Mouse (Mus musculus) embryo, embryonic 10.5 days (tissue): ENCODE data around the gene Ptprd.
A peak's percentile ranks its signal among the peaks of the same experiment; 100 is the strongest.

Experiments used
- DNase-seq: peaks from one replicate; pipeline ENCODE4 v3.0.0-alpha.2; 2015; ENCODE audit warnings: low spot score

Gene Ptprd

DNA sequence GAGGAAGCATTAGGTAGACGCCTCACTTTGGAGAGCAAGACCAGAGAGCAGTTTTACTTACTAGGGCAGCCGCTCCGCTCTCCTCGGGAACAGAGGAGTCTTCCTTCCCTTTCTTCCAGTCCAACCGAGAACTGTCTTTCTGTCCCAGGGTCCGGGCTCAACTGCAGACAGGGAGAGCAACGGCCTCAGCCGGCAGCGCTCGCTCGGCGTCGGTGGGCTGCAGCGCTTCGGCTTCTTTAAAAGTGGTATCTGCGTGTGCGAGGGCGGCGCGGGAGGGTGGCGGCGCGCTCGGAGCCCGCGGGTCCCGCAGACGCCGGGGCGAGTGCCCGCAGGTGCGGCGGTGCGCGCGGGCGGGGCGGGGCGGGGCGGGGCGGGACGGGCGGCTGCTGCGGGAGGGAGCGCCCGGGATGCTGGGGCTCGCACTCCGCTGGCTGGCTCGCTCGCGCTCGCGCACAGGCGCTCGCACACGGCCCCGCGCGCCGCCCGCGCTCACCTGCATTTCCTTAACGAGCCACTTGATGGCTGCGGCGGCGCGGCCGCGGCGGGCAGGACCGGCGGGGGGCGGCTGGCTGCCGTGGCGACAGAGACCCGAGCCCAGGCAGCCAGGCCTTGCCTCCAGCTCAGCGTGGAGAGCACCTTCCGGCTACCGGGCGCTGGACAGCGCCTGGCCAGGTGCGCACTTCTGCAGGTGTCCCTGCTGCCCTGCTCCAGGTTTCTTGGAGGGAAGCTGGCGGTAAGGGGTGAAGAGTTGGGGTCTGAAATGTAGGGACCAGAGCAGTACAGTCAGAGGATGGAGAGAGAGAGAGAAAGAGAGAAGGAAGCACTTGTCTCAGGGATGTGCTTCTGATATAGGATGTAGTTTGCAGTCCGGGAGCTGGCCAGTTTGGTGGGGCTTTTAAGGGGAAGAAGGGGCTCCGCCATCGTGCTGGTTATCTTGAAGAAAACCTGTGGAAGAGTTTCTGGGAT lies at the start of gene Ptprd:
Gene Ptprd (minus strand): TSS at position 433 of the 966 bp plus-strand sequence.
- DNase-seq: peak; percentile 67

DNA sequence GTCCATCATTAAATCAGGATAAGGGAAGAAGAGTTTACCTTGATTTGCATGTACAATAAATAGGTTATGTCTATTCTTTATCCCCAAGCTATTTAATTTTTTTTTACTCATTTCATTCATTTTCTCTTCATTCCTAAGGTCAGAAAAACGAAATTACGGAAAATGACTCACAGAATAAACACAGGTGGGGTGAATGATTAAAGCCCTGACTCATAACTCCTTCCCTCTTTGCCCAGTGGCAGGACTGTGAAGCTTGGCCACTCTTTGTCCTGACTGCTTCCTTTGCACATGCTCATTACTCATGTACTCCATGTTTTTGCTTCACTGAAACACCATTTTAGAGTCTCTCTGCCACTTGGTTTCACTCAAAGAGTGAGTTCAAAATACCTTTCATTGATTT lies 24.1 kb upstream of the Ptprd start:
- no peak for DNase-seq

DNA sequence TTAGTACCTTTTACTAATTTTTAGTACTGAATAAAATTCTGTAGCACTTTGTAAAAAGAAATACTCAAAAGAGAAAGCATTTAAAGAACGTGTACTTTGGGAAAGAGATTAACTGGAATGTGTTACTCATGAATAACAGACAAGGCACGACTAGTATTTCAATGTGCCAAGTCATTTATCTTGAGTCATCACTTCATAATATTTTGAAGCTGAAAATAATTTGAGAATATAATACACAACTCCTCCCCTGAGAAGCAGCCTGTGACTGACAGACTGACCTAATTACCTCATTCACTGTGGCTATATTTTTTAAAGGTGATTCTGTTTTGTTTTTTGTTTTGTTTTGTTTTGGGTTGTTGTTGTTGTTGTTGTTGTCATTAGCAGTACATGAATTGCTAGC lies 23.6 kb upstream of the Ptprd start:
- no peak for DNase-seq

DNA sequence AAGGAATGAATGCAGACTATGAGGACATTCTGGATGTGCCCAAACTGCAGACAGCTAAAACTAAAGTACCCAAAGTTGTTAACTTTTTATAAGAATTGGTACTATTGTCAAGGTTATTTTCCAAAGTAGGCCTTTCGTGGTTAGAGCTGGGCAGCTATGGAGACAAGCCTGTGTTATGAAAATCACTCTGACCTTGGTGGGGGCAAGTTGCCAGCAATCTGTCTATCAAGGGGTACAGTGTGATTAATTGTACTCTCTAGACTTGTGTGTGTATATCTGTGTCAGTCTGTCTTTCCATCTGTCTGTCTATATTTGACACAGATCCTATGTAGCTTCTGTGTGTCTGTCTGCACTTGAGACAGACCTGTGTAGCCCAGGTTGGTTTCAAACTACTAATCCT lies 22.9 kb upstream of the Ptprd start:
- DNase-seq: no peak

DNA sequence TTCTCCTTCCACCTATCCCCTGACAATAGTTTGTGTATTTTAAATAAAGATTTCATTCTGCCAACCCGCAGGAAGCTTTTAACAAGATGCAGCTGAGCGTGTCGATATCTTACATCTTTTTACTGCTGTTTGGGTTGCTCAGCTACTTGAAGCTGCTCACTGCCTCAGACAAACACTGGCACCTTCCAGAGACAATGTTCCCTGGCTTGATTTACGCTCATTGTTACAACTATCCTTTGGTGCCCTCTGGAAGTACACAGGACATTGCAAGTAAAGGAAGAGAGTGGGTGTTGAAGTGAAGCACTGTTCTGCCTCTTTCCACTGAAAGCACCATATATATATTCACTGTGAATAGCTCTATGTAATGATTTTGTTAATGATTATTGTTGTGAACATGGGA lies 2.2 kb upstream of the Ptprd start:
- no peak for DNase-seq

DNA sequence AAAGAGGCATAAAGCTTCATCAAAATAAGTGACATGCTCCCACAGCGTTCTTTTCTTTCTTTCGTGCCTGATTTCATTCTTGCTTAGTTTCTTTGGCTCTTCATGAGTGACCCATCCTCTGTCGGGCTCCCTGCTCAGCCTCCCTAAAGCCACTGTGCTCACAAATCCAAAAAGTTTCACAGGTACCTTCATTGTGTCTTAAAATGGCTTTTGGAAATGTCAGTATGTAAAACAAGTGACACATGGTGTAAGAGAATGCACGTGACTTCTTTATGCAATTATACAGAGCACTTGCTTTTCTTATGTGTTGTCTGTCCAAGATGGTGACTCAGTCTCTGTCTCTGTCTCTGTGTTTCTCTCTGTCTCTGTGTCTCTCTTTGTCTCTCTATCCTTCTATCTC lies 1.2 kb upstream of the Ptprd start:
- DNase-seq: no peak

DNA sequence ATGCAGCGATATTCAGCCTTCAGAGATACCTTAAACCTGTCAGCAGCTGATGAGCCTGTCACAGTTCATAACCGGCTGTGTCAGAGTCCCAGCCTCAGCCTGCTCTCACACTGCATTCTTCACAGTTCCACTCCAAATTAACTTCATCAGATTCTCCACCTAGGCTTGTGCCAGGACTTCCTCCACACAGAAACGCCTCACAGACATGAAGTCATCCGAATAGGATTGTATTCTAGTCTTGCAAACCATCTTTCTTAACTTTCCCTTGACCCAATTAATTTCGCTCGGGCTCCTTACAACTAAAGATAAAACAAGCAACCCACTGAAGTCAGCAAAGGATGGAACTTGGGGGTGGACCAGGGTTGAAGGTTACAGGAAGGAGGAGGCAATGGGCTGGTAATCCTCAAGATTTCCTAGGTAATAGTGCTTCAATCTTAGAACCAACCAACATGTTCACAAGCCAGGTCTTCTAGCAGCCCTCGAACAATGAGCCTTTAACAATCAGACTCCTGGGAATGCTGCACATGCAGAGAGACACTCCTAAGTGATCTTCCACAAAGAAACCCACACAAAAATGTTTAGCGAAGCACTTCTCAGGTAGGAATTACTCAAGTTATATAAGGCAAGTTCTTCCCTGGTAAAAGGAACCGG lies 758 bp downstream of the Ptprd start:
- DNase-seq: peak; percentile 45

DNA sequence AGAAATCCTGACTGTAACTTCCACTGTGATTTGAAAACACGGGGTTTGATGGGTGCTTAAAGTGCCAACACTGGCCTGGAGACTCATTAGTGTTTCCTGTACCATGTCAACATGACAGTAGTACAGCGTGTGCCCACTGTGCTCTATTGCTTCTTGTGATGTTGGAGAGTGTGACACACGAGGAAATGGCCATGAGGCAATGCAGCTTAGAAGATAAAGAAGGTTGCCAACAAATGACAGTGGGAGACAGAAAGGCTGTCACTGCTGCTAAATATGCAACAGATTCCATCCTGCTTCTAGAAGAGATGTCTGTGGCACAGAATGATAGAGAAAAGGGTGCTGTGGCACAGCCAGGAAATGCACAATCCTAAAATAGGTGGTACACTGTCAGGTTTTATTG lies 6.7 kb downstream of the Ptprd start:
- DNase-seq: no peak

DNA sequence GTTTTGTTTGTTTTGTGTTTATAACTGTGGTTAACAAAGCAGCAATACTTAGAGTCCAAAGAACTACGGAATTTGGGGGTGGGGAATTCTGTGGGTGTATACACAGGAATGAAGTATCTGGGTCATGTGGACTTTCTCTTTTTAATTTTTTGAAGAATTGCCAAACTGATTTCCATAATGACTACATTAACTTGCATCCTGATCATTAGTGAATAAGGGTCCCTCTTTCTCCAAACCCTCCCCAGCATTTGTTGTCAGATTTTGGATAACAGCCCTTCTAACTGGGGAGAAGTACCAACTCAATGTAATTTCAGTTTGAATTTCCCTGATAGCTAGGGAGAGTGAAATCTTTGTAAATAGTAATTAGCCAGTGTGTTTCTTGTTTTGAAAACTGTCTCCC lies 43.3 kb downstream of the Ptprd start:
- no peak for DNase-seq

DNA sequence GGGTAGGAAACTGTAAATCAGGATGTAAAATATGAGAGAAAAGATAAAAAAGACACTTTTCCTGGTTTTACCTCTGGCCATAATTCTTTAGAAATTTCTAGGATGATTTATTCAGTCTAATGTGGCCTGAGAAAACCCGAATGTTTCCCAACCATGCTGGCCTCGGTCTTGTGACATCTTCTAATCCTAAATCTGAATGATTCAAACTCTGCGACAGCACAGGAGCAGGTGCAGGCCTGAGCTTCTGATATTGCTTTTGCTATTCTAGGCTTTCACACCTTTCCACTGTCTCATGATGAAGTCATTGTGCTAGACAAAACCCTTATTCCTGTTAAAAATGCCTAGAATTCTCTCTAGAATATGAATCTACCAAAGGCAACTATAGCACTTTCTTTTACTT lies 51.3 kb downstream of the Ptprd start:
- DNase-seq: no peak

DNA sequence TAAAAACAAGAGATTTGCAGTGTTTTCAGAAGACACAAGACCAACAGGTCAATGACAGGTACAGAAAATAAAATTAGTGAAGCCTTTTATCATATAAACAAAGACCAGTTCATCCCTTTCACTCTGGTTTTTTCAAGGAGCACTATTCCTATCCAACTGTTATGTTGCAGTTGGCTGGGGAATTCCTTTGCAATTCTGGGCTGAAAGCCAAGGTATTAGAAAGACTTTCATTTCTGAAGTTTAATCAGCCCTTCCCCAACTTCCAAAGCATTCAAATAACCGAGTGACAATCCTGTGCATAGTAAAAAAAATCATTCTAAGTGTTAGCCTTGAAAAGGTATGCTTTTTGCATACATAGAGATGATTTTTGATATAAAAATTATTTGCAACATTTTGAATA lies 61.2 kb downstream of the Ptprd start:
- DNase-seq: no peak

DNA sequence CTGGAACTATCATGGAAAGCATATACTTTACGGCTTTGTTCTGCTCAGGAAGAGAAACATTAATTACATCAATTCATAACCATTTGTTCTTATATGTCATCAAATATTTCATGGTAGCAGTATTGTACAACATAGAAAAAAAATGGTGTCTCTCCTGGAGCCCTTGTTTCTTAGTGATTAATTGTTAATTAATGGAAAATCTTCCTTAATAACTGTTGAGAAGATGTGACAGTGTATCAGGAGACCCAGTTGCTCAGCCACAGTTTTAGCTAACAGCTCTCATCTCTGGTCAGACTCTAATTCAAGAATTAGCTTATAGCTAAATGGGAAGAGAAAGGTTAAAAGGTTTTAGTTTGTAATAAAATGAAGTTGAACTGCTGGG lies 69.0 kb downstream of the Ptprd start:
- DNase-seq: no peak

DNA sequence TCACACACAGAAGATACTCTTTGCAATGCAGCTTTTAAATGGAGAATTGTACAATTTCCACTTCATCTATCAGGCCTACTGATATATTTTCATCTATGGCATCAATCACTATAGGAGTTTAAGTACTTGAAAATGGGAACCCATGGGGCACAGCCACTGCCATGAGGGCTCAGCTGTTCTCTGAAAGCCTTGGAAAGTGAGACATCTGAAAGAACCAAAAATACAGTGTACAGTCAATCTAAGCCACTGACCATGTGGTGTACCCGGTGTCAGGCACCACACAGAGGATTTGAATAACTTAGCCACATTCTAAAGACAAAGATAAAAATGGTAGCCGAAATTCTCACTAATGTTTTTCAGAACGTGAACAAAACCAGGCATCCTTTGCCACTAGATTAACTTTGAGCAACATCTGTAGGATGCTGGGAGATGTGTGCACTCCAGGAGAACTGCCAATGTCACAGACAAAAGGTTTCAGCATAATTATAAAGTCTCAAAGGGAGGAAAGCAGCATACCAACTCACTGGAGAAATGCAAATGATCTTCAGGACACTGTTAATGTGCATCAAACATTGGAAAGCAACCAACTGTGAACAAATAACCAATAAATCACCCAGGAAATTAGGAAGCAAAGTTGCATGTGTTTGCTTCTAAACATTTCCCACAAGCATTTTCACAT lies 69.5 kb downstream of the Ptprd start:
- DNase-seq: no peak

DNA sequence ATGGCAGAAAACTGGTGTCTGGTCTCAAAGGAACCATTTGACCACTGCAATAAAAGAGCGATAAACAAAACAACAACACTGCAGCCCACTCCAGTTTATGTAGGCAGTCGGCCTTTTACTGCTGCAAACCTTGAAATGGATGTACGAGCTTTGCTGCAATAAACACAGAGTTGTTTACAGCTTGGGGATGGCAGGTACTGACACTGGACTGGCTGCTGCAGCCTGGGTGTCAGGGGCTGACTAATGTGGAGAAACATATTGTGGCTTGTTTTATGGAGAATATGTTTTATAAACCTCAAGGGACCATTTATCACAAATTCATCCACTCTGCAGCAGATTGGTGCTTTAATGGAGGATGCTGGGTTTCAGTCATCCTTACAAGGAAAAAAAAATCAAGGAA lies 100.9 kb downstream of the Ptprd start:
- DNase-seq: no peak

DNA sequence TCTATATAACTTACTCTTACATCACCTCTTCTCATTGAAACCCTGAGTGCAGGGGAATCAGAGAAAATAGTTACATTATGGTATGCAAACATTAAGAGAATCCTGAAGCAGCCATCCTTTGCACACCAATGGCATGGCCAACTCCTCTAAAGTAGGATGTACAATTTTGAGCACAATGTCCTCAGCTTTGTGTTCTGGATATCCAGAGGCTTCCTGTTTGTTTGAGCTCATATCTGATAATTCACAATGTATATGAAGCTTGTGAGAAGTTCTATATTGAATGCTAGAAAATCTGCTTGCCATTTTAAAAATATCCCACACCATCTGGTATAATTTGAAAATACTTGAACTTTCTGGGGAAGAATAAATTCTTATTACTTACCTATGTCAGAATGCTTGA lies 114.2 kb downstream of the Ptprd start:
- DNase-seq: no peak

DNA sequence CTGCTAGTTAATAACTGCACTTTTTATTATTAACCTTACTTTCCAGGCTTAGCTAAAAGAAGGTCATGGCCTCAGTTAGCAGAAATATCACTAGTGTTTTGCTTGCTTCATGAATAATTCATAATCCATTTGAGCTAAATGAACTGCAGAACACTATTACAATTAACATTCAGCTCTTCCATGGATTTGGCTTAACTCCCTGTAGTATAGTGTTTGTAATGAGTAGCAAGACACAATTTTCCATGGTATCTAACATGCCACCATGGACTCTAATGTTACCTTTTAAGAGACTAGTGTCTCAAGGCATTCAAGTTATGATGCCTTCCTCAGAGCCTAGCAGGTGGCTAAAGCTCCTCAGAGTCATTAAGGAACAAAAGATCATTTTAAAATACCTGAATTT lies 129.0 kb downstream of the Ptprd start:
- DNase-seq: peak; percentile 3

DNA sequence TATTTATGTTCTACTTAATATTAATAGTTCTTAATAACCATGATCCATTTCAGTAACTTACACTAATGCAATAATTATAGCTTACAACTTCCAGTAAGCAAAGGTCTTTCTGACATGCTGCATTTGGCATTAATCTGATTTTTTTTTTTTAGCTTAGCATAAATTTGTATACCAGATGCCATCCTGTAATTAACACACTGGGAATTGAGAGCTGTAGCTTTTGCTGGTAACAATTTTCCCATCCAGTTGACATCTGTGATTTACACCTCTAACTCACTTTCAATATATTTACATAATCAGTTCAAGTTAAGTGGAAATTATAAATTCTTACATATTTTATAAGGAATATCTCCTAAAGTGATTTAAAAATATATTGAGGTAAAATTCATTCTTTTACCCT lies 134.3 kb downstream of the Ptprd start:
- DNase-seq: no peak

DNA sequence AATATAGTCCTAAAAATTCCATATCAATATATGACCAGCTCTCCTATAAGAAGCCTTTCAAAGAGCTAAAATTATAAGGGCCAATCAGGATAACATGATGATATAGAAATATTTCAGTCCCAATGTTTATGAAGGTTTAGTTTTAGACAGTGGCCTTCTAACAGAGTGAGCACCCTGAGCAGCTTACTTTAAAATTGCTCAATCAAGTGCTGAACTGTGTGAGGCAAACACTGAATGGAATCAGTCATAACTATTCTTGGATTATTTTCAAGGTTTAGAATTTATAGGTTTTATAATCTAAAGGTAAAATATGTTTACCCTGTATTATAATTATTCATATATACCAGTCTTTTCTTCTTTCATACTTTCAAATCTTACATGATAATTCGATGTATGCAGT lies 134.7 kb downstream of the Ptprd start:
- no peak for DNase-seq

DNA sequence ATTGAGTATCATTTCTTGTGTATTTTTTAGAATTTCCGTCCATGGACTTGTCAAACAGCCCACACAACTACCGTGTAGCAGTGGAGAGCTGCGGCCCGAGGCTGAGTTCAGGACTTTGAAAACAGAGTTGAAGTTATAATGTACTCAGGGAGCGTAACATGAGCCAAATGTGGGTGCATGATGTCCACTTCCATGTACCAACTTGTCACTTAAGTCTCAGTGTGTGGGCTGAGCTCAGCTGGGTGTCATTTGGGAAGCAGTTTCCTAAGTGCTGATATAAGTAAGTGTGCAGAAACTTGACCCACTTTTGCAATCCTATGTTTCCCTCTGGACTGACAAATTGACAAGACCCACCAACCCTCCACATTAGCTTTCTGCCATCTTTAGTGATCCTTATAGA lies 173.4 kb downstream of the Ptprd start:
- peak; percentile 17 for DNase-seq

DNA sequence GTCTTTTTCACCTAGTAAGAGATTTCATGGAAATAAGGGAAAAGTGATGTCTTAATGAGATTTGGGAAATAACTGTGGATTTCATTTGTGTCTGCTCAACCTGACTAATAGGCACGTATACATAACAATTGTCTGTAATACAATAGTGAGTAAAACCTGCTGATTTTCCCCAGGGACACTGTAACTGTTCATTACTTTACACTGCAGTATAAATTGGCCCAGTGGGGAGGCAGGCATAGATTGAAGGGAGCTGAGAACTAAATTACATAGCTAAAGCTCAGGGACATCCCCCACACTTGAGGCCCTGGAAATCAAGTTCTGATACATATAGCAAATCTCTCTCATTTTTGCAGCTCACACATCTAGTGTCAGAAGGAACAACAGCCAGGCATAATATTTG lies 209.7 kb downstream of the Ptprd start:
- no peak for DNase-seq

DNA sequence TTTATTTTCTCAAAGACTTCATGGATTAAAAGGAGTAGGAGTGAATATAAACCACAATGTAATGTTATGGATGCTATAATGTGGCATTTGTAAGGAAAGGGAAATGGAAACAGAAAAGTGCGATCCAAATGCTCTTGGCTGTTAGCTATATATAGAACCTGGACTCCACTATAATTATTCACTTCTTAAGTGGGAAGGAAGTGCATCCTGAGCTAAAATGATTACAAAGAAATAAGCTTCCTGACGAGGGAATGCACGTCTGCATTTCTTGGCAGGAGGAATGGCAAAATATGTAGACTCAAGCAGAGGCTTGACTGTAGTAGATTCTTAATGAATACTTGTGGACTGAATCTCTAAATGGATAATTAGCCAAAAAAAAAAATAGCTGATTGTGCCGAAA lies 219.1 kb downstream of the Ptprd start:
- no peak for DNase-seq

DNA sequence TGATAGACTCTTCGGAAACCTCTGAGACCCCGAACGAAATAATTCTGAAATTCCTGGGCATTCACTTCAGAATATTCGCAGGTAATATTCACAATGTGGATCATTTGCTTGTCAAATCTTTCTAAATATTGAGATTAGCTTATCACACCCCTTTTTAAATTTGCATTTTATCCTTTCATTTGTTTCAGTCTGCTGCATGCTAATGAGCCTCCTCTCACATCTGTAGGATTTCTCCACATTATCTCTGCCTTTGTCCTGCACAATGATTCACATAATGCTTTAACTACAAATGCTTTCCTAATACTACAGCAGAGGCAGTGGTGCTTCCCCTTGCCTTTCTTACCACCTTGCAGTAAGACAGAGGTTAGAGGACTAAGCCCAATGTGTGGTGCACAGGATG lies 229.7 kb downstream of the Ptprd start:
- no peak for DNase-seq

DNA sequence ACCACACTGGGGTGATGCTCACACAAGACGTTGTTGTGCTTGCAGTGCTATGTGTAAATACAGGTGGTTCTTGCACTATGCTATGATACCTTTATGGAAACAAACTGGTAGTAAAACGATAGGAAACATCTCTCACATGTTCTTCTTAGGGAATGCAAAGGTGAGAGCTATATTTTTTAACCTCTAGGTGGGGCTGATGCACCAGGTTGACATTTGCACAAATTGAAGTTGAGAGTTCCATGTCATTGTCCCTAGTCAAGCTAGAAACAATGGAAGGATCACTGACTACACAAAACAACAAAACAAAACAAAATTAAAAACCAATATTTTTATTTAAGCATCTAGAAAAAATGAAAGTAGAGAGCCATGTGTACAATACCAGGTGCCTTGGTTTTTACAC lies 250.1 kb downstream of the Ptprd start:
- DNase-seq: peak; percentile 46
